15 mouse cellular contexts compared by ENCODE assay signal in genomic region chr17:78145335-78145734, GRCm38 (mm10). TPM values are rescaled to one million over a fixed set of nuclear protein-coding genes. Genes with fewer than 3 reads are reported as not detected.
DNase-seq lines count a peak whose midpoint lies in the region; ATAC-seq lines count a peak whose summit lies in the region.
"Had no signal": no experiment of that assay in that cellular context is flagged by ENCODE, and none has a peak within 500 bp of the region (broad histone marks: within the 10 kb centered on the region; RNA-seq: fewer than 3 reads in every experiment).

No protein-coding gene starts in this region.

- DNase-seq in cerebellum, postnatal 4 days (ENCODE audit: low spot score in 2 of 2) = no peak
- no peak for DNase-seq in midbrain, embryonic 14.5 days
- peak; percentile 9 for DNase-seq in cerebellum, adult 8-10 months
- peak; percentile 17 to 29 for DNase-seq in cerebellum, postnatal 36 days
- DNase-seq: adrenal gland, postnatal 10 days; gastrocnemius, postnatal 36 days; heart, adult 2 months; kidney, adult 11 months; thymus, postnatal 14 days had no signal

- WGBS in midbrain, embryonic 16.5 days = 59% methylated on average over 4 of the region's 4 CpGs
- 64% methylated on average over 4 of the region's 4 CpGs for WGBS in midbrain, embryonic 14.5 days
- WGBS in forebrain, embryonic 16.5 days = 50% methylated on average over 4 of the region's 4 CpGs

- H3K9ac ChIP-seq in midbrain, embryonic 16.5 days (ENCODE audit: low read depth, low read length) = no peak overlapping the region
- no peak overlapping the region for H3K9ac ChIP-seq in midbrain, embryonic 14.5 days (replicated peaks; ENCODE audit: low read length)
- no peak overlapping the region for H3K9ac ChIP-seq in forebrain, embryonic 16.5 days (replicated peaks; ENCODE audit: low read depth, low read length)
- H3K9ac ChIP-seq: forebrain, embryonic 12.5 days had no signal

- no peak overlapping the region for H3K4me2 ChIP-seq in midbrain, embryonic 16.5 days (ENCODE audit: low read length)
- H3K4me2 ChIP-seq in midbrain, embryonic 14.5 days (ENCODE audit: low read length) = no peak overlapping the region
- no peak overlapping the region for H3K4me2 ChIP-seq in forebrain, embryonic 16.5 days (ENCODE audit: low read length)
- H3K4me2 ChIP-seq: forebrain, embryonic 12.5 days had no signal

- no peak overlapping the region for H3K4me3 ChIP-seq in midbrain, embryonic 16.5 days (ENCODE audit: low read depth, low read length)
- H3K4me3 ChIP-seq in midbrain, embryonic 14.5 days (replicated peaks; ENCODE audit: low read depth, low read length) = no peak overlapping the region
- H3K4me3 ChIP-seq in forebrain, embryonic 16.5 days (replicated peaks; ENCODE audit: low read length) = no peak overlapping the region
- H3K4me3 ChIP-seq: forebrain, embryonic 12.5 days; heart, adult 2 months had no signal

- H3K4me1 ChIP-seq in midbrain, embryonic 16.5 days (ENCODE audit: control insufficient read depth, insufficient read depth, low read length) = no peaks in the 10 kb centered on the region
- no peaks in the 10 kb centered on the region for H3K4me1 ChIP-seq in midbrain, embryonic 14.5 days (ENCODE audit: control insufficient read depth, insufficient read depth, low read length)
- H3K4me1 ChIP-seq in forebrain, embryonic 16.5 days (replicated peaks; ENCODE audit: control insufficient read depth, insufficient read depth, low read length) = 0 out of 2 replicates have a peak, but pooled peaks cover 3% of the 10 kb centered on the region
- H3K4me1 ChIP-seq: forebrain, embryonic 12.5 days had no signal

- no peaks in the 10 kb centered on the region for H3K27me3 ChIP-seq in midbrain, embryonic 16.5 days (ENCODE audit: control insufficient read depth, insufficient read depth, low read depth, low read length)
- H3K27me3 ChIP-seq in midbrain, embryonic 14.5 days (ENCODE audit: control insufficient read depth, insufficient read depth, low read length) = no peaks in the 10 kb centered on the region
- H3K27me3 ChIP-seq in forebrain, embryonic 16.5 days (replicated peaks; ENCODE audit: control insufficient read depth, insufficient read depth, low read length) = no peaks in the 10 kb centered on the region
- H3K27me3 ChIP-seq: forebrain, embryonic 12.5 days had no signal

- no peaks in the 10 kb centered on the region for H3K36me3 ChIP-seq in midbrain, embryonic 16.5 days (ENCODE audit: control insufficient read depth, insufficient read depth, low read length)
- no peaks in the 10 kb centered on the region for H3K36me3 ChIP-seq in midbrain, embryonic 14.5 days (ENCODE audit: control insufficient read depth, insufficient read depth, low read length)
- H3K36me3 ChIP-seq in forebrain, embryonic 16.5 days (ENCODE audit: control insufficient read depth, insufficient read depth) = no peaks in the 10 kb centered on the region
- H3K36me3 ChIP-seq: forebrain, embryonic 12.5 days had no signal

- peak; percentile 50; the same call in 1 of the 2 replicates for ATAC-seq in cerebellum, adult (ENCODE audit: insufficient number of reproducible peaks, low FRiP score, low TSS enrichment)
- ATAC-seq in midbrain, embryonic 16.5 days = 0 out of 2 replicates have a peak, but pooled peaks have one; percentile 42
- no peak for ATAC-seq in midbrain, embryonic 14.5 days (ENCODE audit: low FRiP score, low TSS enrichment)
- no peak for ATAC-seq in forebrain, embryonic 16.5 days
- no peak for ATAC-seq in CD4-positive, CD25-positive, alpha-beta regulatory T cell, adult 4 months

- no peak overlapping the region for H3K27ac ChIP-seq in midbrain, embryonic 16.5 days (ENCODE audit: low read length)
- H3K27ac ChIP-seq in midbrain, embryonic 14.5 days (replicated peaks; ENCODE audit: low read depth, low read length) = no peak overlapping the region
- H3K27ac ChIP-seq in forebrain, embryonic 16.5 days (ENCODE audit: low read length) = no peak overlapping the region
- H3K27ac ChIP-seq: forebrain, embryonic 12.5 days; heart, adult 2 months; macrophage had no signal

- 0 out of 2 replicates have a peak, but pooled peaks cover 2% of the 10 kb centered on the region for H3K9me3 ChIP-seq in midbrain, embryonic 16.5 days (replicated peaks; ENCODE audit: control insufficient read depth, low read length, poor library complexity, severe bottlenecking)
- H3K9me3 ChIP-seq in midbrain, embryonic 14.5 days (ENCODE audit: control insufficient read depth, low read length) = no peaks in the 10 kb centered on the region
- no peaks in the 10 kb centered on the region for H3K9me3 ChIP-seq in forebrain, embryonic 16.5 days (ENCODE audit: control insufficient read depth, low read length)
- H3K9me3 ChIP-seq: forebrain, embryonic 12.5 days had no signal

RNA-seq across cellular contexts. Expression of gene Crim1, which starts 54.7 kb away (rescaled TPM):
- polyA plus RNA-seq in midbrain, embryonic 16.5 days (2015; fragmentation: Nextera tagmentation; extraction: Ambion mirVana) = 11.2 and 11.9 TPM in 2 replicates
- 11.9 and 13.6 TPM in 2 replicates for polyA plus RNA-seq in midbrain, embryonic 14.5 days (2014; fragmentation: Nextera tagmentation; extraction: Ambion mirVana)
- polyA plus RNA-seq in forebrain, embryonic 16.5 days (2015; fragmentation: Nextera tagmentation; extraction: Ambion mirVana) = 7.8 and 9.9 TPM in 2 replicates
- 1 to 10 TPM; 7.5 to 7.7 TPM for polyA plus RNA-seq in CD4-positive, CD25-positive, alpha-beta regulatory T cell, adult 4 months (2017; shearing (Covaris generic))

Comparison
In these comparisons a context has a peak if more than half of its experiments do, and no peak if none do; other contexts are left out.
1. ATAC-seq: peak in cerebellum, adult (single experiment) and midbrain, embryonic 16.5 days (single experiment); none in midbrain, embryonic 14.5 days (single experiment), forebrain, embryonic 16.5 days (single experiment) and CD4-positive, CD25-positive, alpha-beta regulatory T cell, adult 4 months (single experiment).
2. DNase-seq: peak in cerebellum, adult 8-10 months (single experiment) and cerebellum, postnatal 36 days (2 of 2); none in cerebellum, postnatal 4 days (0 of 2) and midbrain, embryonic 14.5 days (single experiment).